Mouse (Mus musculus): ENCODE data around the gene Dnajc12.
"Not testable (repeated sequence)": the region's sequence is repeated elsewhere in the genome, so short reads cannot be mapped to it uniquely, and the experiment has no call there.

Dnajc12 gene

GRCm38 (mm10) chr10:63382372-63383279 lies at the start of gene Dnajc12:
Dnajc12 (plus strand) TSS chr10:63382443.
- peak; percentile 88 to 94 for DNase-seq

- DNase-seq, result peak; percentile 41 to 67
Observed at GRCm38 (mm10) chr10:63336901-63337300, 45.3 kb upstream of the Dnajc12 start.

GRCm38 (mm10) chr10:63337326-63337725 lies 44.9 kb upstream of the Dnajc12 start:
- DNase-seq, result no peak

GRCm38 (mm10) chr10:63337951-63338836 lies 44.0 kb upstream of the Dnajc12 start:
- peak; percentile 59 to 77 for DNase-seq

- peak; percentile 93 to 96 for DNase-seq
Observed at GRCm38 (mm10) chr10:63338914-63339643, 43.2 kb upstream of the Dnajc12 start.

GRCm38 (mm10) chr10:63341351-63341750 lies 40.9 kb upstream of the Dnajc12 start:
- DNase-seq, result no peak

GRCm38 (mm10) chr10:63344751-63345150 lies 37.5 kb upstream of the Dnajc12 start:
- no peak for DNase-seq

GRCm38 (mm10) chr10:63348291-63348690 lies 34.0 kb upstream of the Dnajc12 start:
- no peak for DNase-seq

GRCm38 (mm10) chr10:63350666-63351065 lies 31.6 kb upstream of the Dnajc12 start:
- no peak for DNase-seq

GRCm38 (mm10) chr10:63351099-63351498 lies 31.1 kb upstream of the Dnajc12 start:
- DNase-seq, result not testable (repeated sequence)

- DNase-seq, result no peak
Observed at GRCm38 (mm10) chr10:63352111-63352510, 30.1 kb upstream of the Dnajc12 start.

GRCm38 (mm10) chr10:63360502-63360901 lies 21.7 kb upstream of the Dnajc12 start:
- DNase-seq, result no peak

- no peak for DNase-seq
Observed at GRCm38 (mm10) chr10:63365918-63366455, 16.3 kb upstream of the Dnajc12 start.

- peak in 1 of 2 experiments; percentile 47 for DNase-seq
Observed at GRCm38 (mm10) chr10:63367386-63367785, 14.9 kb upstream of the Dnajc12 start.

GRCm38 (mm10) chr10:63368041-63368440 lies 14.2 kb upstream of the Dnajc12 start:
- no peak for DNase-seq

GRCm38 (mm10) chr10:63376303-63376702 lies 5.9 kb upstream of the Dnajc12 start:
- DNase-seq, result no peak

GRCm38 (mm10) chr10:63377468-63377867 lies 4.8 kb upstream of the Dnajc12 start:
- DNase-seq, result peak; percentile 52 to 69

GRCm38 (mm10) chr10:63378948-63379680 lies 3.1 kb upstream of the Dnajc12 start:
- DNase-seq, result no peak

GRCm38 (mm10) chr10:63381498-63382280 lies 554 bp upstream of the Dnajc12 start, which contains the start of gene Sirt1:
Sirt1 (minus strand) TSS chr10:63381704.
- no peak for DNase-seq

GRCm38 (mm10) chr10:63385897-63386296 lies 3.7 kb downstream of the Dnajc12 start:
- DNase-seq, result not testable (repeated sequence)

- DNase-seq, result peak; percentile 92
Observed at GRCm38 (mm10) chr10:63386444-63386843, 4.2 kb downstream of the Dnajc12 start.
